Mouse (Mus musculus) megakaryocyte progenitor cell, adult 5-6 weeks (primary cell): ENCODE measurements at regions not wholly inside any gene's neighbourhood (a gene's known extent, or its start where the extent isn't known, plus 50 kb on each side); places are given as distances from the start of the nearest gene placed in this dataset.
"Not testable (repeated sequence)": the region's sequence is repeated elsewhere in the genome, so short reads cannot be mapped to it uniquely, and the experiment has no call there.

Source experiments
- ATAC-seq: replicated peaks from 2 replicates; pipeline ENCODE4 v1.8.0; 2016; ENCODE audit warnings: mild to moderate bottlenecking, moderate TSS enrichment, inconsistent platforms; ENCODE audit not compliant: poor library complexity

- peak; percentile 52 for ATAC-seq
These were observed 62.9 kb upstream of the Klf13 start for GRCm38 (mm10) chr7:64001611-64002111.

DNA sequence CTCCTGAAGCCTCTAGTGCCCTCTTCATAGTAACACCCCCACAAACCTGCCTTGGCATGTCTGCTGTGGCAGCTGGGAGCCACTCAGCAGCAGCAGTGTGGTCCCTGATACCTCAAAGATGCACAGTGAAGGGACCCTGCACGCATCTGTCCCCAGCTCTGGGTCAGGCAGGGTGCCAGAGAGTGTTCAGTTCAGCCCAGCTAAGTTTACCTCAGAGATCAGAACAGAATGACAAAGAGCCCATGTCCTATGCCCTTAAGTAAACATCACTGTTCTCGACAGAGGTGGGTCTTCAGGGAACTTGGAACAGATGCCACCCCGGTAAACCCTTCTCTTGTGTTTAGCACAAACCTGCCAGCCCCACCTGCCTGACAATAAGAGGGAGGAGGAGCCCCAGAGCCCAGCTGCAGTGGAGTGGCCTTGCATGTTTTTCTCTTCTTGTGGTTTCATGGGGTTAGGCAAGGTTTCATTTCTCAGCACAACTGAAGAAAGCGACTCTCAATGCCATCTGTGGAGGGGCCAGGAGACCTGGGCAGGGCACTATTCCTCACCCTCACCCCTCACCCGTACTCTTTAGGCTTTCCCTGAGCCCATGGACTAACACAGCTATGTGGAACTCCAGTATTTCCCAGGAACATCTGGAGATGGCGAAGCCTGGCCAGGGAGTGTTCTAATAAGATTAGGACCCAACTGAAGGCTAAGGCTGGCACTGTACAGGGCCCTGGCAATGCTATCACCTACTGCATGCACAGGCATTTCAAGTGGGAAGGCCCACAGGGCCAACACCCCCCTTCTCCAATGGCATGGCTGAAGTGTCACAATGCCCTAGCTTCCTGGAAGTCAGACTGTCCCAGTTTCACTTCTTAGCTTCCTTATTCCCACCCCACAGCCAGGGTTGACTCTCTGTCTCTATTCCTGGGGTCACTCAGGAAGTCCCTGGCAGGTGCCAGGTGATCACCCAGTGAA lies 60.6 kb upstream of the Klf13 start:
- peak; percentile 51 for ATAC-seq

DNA sequence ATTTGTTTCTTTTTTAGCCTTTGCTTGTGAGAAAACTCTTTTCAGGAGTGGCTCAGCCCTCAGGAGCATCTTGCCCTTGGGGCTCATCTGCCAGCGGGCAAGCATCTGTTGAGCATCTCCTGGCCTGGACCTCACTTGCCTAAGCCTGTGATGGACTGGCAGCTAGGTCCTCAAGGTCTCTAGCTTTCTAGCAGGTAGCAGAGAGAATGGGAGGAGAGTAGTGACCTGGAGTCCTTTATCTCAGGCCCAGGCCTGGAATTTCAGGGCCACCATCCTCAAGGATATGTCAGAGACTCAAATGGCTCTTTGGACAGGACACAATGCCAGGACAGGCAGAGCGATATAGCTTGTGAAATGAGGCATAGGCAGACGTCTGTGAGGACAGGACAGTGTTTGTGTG lies 59.3 kb upstream of the Klf13 start:
- ATAC-seq: no peak

GRCm38 (mm10) chr7:63996581-63997098 lies 57.9 kb upstream of the Klf13 start:
- ATAC-seq: peak; percentile 30

- ATAC-seq: no peak
These were observed 56.7 kb upstream of the Klf13 start for GRCm38 (mm10) chr7:63995255-63995980.

GRCm38 (mm10) chr7:63994769-63995168 lies 56.1 kb upstream of the Klf13 start:
- not testable (repeated sequence) for ATAC-seq

GRCm38 (mm10) chr7:63992155-63992554 lies 53.4 kb upstream of the Klf13 start:
- ATAC-seq: no peak

GRCm38 (mm10) chr7:63991085-63992010 lies 52.6 kb upstream of the Klf13 start:
- peak; percentile 38 for ATAC-seq

DNA sequence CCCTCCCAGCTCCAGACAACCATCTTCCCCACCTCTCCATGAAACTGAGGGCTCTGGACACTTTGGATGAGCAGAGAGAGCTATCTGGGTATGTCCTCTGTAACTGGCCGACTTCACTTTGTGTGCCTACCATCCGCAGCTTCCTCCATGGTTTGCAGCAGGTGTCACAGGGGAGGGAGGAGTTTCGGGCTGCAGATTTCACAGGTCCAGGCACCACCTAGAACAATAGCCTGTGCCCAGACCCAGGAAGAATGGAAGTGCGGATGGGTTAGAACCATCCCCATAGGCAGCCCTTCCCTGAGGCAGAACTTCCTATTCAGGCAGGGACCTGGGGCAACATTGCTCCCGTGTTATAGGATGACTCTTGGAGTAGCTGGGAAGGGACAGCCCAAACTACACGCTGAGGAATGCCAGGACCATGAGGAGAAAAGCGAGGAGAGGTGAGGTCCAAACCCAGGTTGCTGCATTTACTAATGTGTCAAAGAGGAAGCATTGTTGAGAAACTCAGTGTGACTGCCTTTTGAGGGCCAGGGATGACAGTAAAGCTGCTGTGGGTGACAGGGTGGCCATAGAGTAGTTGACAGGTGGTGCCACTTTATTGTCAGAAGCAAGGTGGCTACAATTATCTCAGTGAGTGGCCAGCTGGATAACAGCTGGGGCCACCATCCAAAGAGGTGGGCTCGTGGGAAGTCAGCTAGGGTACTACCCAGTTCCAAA lies 51.8 kb upstream of the Klf13 start:
- ATAC-seq: peak; percentile 30

DNA sequence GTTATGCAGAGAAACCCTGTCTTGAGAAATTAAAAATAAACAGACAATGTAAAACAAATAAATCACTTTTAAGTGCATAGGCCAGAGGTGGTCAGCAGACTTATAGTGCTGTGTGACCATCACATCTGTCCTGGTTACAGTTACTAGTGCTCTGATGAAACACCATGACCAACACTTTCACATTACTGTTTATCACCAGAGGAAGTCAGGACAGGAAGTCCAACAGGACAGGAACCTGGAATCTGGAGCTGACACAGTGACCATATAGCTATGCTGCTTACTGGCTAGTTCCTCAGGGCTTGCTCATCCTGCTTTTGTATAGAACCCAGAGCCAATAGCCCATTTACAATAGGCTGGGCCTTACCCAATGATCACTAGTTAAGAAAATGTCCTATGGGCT lies 51.0 kb upstream of the Klf13 start:
- ATAC-seq: peak; percentile 36
